Mouse (Mus musculus): ENCODE measurements around the gene Tmcc1. TPM values are rescaled to one million over a fixed set of nuclear protein-coding genes. Genes with fewer than 3 reads are reported as not detected.
"Not testable (repeated sequence)": the region's sequence is repeated elsewhere in the genome, so short reads cannot be mapped to it uniquely, and the experiment has no call there.

The Tmcc1 gene
- total RNA-seq, 4 experiments from 2014 or later, result 20.4 to 37.4 (median 27.8) TPM

DNA sequence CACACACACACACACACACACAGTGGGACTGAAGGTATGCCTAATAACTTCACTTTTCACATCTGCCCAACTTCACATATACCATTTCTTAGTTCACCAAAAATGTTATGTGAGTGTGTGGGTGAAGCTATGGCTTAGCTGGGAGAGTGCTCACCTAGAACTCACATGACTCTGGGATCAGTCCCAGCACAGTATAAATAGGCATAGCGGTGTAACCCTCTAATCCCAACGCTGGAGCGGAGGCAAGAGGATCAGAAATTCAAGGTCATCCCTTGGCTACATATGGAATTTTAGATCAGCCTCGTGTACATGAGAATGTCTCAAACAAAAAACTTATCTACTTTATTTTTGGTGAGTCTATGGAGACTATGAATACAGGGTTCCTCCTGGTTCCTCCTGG lies 119.7 kb downstream of the Tmcc1 start:
- DNase-seq, result no peak

DNA sequence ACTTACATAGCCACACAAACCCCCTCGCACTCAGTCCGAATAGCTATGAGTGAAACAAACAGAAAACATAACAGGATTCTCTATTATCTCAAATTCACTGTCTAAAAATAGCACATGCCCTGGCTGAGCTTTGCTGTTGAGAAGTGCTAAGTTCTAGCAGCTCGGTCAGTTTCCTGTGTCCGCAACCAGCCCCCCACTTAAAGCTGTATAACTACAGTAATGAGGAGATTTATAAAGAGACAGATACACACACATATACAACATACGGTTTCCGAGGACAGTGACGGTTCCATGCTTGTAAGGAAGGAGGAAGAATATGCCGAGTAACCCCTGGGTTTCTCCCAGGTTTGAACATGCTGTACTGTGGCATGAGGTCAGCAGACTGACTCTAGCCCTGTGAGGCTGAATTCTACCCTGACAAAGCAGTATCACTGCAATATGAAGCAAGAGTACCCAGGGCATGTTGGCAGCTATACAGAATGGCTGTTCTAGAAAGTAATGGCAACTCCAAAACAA lies 120.5 kb downstream of the Tmcc1 start:
- no peak for DNase-seq

DNA sequence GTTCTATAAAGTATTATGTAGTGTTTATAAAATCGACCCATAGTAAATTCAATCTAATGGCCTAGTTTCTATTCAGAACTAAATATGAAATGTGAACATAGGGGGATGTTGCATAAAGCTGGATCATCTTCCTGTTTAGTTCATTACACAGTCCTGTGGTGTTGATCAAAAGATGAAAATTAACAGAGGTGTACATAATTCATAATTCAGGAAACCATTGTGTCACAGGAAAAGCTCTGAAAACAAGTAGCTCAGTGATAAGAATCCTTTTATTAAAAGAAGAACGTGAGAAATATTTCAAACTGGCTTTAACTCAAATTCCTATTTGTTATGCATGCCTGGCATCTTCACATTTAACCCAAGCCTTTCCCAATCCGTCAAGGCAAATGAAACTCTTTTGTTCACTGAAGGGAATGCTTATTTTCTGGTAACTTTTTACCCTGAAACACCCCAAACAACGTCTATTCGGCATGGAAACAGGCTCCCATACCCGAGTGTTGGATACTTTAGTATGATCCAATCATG lies 121.0 kb downstream of the Tmcc1 start:
- DNase-seq, result no peak

DNA sequence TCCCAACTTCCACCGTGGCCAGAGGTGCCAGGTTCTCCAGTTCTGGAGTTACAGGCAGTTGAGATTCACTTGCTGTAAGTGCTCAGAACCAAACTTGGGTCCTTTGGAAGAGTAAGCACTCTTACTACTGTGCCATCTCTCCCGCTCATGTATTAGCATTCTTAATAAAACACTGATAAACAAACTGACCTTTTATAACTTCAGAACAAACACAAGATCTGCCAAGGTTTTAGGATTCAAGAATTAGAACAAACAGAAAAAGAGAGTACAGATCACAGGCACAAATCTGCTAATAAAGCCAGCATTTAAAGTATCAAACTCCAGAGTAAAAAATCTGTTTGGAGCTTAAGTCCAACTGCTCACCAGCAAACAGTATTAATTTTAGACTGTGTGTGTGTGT lies 121.5 kb downstream of the Tmcc1 start:
- no peak for DNase-seq

DNA sequence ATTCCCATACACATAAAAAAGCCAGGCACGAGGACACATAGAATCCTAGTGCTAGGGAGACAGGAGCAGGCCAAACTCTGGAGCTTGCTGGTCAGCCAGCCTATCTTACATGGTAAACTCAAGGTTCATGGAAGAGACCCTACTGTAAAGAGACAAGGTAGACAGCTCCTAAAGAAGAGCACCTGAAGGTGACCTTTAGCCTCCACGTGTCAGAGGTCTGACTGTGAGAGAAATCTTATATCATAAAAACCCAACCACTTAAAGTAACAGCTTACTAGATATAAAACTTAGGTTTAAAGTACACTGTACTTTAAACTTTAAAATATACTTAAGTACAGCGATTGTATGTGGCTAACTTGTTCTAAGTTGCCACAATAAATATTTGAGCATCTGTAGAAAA lies 122.7 kb downstream of the Tmcc1 start:
- no peak for DNase-seq

DNA sequence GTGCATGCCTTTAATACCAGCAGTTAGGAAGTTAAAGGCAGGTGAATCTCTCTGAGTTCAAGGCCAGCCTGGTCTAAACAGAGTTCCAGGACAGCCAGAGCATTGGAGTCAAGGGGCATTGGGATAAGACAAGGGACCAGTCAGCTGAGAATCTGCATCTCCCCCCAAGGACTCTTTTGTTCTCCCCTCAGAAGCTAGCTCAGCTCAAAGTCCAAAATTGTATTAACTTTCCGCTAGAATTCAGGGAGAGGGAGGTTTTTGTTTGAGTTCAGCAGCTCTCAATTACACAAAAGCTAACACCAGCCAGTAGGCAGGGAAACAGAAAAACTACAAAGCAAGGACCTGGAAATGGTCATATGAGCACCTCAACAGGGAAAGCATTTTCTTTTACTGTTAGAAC lies 129.8 kb downstream of the Tmcc1 start:
- DNase-seq, result no peak

DNA sequence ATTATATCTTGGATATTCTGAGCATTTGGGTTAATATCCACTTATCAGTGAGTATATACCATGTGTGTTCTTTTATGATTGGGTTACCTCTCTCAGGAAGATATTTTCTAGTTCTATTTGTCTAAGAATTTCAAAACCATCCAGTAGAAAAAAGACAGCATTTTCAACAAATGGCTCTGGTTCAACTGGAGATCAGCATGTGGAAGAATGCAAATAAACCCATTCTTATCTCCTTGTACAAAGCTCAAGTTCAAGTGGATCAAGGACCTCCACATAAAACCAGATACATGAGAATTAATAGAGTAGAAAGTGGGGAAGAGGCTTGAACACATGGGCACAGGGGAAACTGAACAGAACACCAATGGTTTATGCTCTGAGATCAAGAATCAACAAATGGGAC lies 133.7 kb downstream of the Tmcc1 start:
- not testable (repeated sequence) for DNase-seq

DNA sequence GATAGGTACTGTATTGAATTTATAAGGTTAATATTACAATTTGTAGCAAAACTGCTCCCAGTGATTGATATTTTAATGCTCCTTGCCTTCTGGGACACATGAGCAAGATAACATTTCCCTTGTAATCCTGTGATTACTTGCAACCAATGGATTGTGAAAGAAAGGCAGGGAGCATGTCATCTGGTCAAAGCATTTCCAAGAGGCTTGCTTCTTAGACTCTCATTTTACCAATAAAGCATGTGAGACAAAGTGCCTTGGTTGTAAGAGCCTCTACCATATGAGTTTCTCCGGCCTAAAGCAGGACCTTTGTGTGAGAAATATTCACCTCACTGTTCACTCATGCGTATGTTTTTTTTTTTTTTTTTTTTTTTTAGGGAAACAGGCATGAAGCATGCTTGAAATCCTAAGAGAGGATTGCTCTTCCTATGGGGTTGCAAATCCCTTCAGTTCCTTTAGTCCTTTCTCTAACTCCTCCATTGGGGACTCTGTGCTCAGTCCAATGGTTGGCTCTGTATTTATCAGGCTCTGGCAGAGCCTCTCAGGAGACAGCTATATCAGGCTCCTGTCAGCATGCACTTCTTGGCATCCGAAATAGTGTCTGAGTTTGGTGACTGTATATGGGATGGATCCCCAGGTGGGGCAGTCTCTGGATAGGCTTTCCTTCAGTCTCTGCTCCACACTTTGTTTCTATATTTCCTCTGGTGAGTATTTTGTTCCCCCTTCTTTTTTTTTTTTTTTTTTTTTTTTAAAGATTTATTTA lies 134.6 kb downstream of the Tmcc1 start:
- DNase-seq, result no peak

DNA sequence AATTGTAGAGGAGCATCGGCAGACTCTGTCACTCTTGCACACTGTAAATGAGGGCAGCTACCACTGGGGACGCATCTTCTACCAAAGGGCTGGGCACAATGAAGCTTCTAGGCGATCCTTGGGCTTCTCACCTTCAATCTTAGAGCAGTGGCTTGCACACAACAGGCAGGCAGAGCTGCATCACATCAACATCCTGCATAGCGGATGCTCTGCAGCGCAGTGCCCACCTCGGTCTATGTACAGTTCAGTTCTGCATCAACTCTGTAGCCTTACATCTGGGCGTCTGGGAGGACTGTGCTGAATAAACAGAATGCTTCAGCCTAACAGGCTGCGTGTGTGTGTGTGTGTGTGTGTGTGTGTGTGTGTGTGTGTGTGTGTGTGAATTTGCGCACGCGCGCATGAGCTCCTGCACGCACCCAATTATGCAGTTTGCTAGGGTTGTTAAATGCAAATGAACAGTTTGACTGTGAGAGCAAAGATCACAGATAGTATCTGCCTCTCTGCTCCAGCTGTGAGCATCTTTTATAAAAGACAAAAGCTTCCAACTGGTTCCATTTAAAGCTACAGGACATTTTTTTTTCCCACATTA lies 136.5 kb downstream of the Tmcc1 start:
- DNase-seq, result no peak

DNA sequence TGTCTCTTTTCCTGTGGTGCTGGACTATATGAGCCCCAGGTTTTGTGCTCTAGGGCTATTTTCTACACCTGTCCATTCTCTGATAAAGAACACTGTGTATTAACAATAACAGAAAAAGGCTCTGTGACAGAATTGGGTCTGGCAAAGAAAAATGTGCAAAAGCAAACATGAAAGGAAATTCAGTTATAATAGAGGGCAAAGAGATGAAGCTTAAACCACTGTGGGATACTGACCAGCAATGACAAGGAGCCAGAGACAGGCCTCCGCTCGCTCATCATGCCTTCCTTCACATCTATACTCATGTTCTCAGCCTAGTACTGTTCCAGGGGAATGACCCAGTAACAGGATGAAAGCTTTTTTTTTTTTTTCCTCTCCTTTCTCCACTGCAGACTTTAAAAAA lies 137.5 kb downstream of the Tmcc1 start:
- DNase-seq, result no peak

DNA sequence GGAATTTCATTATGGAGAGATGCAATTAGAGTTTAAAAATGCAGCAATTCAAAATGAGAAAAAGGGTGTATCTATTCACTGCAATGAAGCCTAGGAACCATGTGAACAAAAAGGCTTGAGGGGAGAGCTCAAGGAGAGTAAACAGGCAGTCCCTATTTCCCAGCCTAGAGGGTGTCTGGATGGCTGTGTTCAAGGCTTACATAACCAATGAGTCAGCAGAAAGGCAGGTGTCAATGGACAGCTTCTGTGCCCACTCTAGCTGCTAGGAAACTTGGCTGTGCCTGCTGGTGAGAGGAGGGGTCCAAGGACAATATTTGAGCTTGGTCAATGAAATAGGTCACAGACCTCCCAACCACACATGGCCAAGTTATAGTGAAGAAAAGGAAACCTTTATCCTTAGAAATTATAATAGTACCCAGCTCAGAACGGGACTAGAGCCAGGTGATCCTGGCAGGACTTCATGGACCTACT lies 138.2 kb downstream of the Tmcc1 start:
- peak; percentile 27 for DNase-seq

DNA sequence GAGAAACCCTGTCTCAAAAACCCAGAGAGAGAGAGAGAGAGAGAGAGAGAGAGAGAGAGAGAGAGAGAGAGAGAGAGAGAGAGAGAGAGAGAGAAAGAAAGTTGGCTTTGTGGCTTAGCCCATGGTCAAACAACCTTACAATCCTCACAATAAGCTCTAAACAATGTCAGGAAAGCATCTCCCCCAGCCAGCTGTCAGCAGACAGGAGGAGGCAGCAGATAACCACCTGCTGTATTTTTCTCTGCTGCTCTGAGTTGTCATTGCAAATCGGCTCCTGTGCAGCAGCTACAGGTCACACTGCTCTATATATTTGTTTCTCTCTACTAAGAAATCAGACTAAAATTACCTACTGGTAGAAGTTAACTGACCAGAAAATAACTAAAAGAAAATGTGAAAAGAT lies 145.4 kb downstream of the Tmcc1 start:
- DNase-seq, result no peak

DNA sequence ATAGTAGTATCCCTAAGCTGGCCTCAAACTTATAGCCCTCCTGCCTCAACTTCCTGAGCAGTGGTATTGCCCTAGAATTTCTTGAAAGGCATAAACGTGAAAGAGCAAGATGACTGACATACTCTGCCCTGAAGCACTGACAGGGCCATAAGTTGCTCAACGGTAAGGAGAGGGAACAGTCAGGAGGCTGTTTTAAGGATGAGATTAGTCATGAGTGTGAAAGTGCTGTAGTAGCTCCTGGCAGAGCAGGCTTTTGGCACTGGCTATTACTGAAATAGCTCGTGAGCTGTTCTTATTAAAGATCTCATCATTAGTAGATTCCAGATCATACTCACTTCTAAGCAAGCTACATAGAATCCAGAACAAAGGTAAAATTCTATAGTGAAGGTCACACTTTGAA lies 145.9 kb downstream of the Tmcc1 start:
- no peak for DNase-seq

DNA sequence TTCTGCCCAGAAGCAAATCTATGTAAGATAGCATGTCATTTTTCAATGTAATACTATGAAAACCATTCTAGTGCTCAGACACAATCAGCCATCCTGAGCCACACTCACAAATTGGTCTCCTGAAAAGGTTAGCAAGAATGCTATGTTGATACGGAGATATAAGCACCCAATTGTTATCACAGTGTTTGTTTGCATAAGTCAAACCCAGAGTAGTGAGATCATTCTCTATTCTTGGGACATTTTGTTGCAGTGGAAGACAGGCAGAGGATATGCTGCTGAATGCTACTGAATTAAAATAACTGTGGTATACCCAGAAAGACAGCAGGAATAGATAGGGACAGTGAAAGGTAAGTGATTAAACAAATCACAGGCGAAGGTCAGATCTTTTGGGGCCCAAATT lies 149.2 kb downstream of the Tmcc1 start:
- no peak for DNase-seq

DNA sequence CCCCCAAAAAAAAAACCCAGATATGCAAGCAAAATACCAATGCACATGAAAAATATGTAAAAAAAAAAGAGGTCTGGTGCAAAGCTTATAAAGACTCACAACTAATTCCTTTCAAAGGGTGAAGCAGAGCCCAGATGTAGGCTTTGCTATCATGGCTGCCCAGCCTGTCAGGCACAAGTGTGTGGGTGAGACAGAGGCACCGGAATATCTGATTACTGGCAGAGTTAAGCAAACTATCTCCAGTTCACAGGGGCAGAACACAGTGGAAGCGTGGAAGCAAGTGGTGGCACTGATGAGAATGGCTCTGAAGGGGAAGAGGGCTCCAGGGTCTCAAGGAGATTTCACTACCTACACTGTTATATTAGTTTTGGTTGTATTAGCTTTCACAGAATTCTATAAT lies 155.1 kb downstream of the Tmcc1 start:
- no peak for DNase-seq

DNA sequence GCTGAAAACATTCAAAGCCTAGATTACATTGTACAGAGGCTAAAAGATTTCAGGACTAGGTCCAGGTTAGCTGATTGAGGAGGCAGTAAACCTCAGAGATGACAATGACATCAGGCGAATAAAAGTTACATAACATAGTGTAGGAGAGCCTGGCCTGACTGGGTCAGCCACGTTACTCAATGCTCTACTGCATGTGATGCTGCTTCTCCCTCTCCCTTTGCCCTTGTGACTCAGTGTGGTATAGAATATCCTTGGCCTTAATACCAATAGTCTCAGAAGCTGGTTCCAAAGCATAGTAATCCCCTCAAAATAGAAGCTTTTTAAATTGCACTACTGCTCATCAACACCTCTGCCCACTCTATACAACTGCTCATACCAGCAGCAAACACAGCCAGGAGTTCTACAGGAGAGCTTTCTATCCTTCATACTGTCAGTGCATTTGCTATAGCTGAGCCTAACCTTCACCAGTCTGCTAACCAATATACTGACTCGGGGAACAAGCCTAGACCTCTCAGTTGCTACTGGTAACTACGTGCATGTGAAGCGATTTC lies 155.9 kb downstream of the Tmcc1 start:
- peak; percentile 57 for DNase-seq

DNA sequence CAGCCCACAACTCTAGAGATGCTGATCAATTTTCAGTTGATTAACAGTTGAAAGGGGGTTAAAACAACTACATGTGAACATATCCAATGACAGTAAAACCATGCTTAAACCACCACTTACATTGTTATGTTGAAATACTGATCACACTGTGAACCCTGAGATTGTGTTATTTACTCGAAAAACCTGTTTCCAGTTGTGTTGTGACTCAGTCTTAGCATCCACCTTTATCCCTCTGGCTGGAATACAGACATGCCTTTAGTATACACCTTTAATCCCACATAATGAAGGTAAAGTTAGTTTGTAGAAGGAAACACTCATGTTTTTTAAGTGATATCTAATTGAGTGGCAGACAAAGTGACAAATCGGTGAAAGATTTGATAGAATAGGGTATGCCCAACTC lies 156.7 kb downstream of the Tmcc1 start:
- no peak for DNase-seq

DNA sequence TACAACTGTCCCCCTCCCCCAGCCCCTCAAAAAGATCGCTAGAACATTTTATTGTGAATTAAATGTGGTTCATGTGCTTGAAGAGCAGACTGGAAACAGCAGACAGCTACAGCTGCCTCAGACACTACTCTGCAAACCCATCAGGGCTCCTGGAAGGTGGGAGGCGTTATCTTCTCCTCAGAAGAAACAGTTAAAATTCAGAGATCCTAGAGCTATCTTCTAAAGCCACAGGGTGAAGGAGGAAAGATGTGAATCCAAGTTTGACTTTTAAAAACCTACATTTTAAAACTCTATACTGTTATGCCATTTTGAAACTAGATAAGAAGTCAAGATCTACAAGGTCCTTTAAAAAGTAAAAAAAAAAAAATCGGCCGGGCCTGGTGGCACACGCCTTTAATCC lies 162.2 kb downstream of the Tmcc1 start:
- no peak for DNase-seq

DNA sequence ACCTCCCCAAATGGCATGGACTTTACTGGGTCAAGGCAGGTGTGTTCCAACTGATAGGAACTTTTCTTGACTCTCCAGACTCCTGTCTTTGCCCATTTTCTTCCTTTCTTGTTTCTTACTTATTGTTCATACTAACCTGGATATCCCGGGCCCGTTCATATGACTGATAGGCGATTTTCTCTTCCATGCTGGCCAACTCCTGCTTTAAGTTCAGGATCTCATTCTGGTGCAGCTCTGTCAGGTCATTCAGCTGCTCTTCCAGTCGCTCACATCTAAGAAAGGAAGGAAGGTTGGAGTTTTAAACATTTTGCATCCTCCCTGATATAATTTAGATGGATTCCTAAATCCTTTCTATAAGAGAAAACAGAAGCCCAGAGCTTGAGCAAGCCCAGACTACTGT lies 168.6 kb downstream of the Tmcc1 start:
- no peak for DNase-seq

DNA sequence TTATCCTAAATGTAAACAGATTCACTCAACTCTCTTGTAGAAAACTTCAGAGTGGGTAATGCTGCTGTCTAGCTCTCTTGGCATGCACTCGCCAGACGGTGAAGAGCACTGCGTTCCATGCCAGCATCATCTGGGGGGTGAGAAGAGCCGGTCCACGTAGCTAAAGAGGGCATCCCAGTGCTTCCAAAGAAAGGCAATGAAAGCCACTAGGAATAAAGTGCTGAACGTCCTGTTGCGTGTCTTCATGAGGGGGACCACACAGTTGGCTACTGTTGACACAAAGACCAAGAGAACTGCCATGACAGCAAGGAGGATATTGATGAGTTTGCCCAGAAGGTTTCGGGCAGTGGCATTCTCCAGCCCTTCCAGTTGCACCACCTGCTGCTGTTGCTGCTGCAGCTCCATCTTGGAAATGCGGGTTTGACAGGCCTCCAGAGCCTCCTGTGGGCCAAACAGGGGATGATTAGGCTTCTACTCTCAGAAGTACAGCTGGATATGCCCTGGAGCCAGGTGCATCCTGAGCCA lies 171.3 kb downstream of the Tmcc1 start:
- DNase-seq, result no peak

DNA sequence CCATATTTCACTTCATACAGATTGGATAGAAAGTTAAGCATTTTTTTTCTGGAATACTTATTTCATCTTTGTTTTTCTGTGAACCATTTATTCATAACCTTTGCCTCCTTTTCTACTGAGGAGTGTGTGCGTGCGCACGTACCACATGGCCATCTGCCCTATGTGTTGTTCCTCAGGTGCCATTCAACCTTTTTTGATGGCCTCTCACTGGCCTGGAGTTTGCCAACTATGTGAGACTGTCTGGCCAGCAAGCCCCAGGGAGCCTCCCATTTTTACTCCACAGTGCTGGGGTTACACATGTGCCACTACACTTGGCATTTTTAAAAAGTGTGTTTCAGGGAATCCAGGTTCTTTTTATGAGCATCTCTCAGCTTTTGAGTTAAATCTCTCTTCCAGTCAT lies 177.4 kb downstream of the Tmcc1 start:
- DNase-seq, result no peak

DNA sequence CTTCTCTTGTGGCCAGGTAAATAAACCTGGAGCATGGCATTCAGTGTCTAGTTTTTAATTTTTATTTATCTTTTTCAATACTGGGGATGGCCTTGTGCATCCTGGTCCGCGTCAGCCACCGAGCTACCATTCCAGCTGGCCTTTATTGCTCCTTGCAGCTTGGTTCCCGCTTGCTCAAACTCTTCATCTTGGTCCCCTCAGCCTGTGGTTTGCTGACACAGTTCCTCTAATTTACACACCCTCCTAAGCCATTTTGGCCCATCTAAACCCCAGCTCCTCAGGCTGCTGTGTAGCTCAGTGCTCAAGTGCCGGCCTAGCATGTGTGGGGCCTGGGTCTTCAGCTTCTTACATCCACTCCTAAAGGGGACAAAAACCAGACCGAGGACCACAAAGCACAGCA lies 179.2 kb downstream of the Tmcc1 start:
- no peak for DNase-seq

DNA sequence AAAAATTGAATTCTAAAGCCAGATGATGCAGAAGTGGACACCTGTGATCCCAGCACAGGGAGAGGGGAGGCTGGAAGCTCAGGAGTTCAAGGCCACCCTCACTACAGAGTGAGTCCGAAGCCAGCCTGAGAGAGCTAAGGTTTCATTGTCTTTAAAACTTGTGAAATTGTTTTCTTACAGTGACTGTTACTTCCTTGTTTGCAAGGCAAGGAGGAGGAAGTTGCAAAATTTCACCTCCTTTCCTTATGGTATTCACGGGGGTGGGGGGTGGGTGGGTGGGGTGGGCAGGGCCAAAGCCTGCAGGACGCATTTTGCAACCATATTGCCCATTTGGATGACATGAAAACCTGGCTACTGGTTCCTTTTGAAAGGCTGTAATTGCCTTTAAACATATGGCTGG lies 179.6 kb downstream of the Tmcc1 start:
- no peak for DNase-seq

All from adrenal gland, adult 8-10 months (tissue).